Mouse (Mus musculus) C2C12 (cell line): ENCODE measurements around the gene Tnfaip8l2. TPM values are rescaled to one million over a fixed set of nuclear protein-coding genes. Genes with fewer than 3 reads are reported as not detected.
A peak's percentile ranks its signal among the peaks of the same experiment; 100 is the strongest.

ENCODE experiments used
- H3K27me3 ChIP-seq: one replicate; pipeline ENCODE4 v1.6.1; 2011; ENCODE audit not compliant: control insufficient read depth, insufficient read depth, insufficient read length
- H3K36me3 ChIP-seq: one replicate; pipeline ENCODE4 v1.6.1; 2011; ENCODE audit not compliant: control insufficient read depth, insufficient read depth
- H3K4me3 ChIP-seq: one replicate; pipeline ENCODE4 v1.5.1; 2011; ENCODE audit warnings: mild to moderate bottlenecking, control low read depth; ENCODE audit not compliant: poor library complexity, insufficient read depth, severe bottlenecking
- H3K79me2 ChIP-seq: one replicate; pipeline ENCODE4 v1.6.1; 2011; ENCODE audit not compliant: control insufficient read depth, insufficient read depth
- H3K79me3 ChIP-seq: one replicate; pipeline ENCODE4 v1.6.1; 2011; ENCODE audit warnings: low read depth, control low read depth
- H3ac ChIP-seq: one replicate; pipeline ENCODE3; 2011; ENCODE audit warnings: low read depth; ENCODE audit not compliant: control insufficient read depth, insufficient read length
- CEBPB ChIP-seq: IDR thresholded peaks from one replicate; pipeline ENCODE4 v1.6.1; 2011; ENCODE audit warnings: low read depth, mild to moderate bottlenecking, control low read depth, moderate library complexity
- CTCF ChIP-seq: IDR thresholded peaks from one replicate; pipeline ENCODE4 v1.5.1; 2011; ENCODE audit not compliant: control insufficient read depth, insufficient read depth, insufficient read length
- FOSL1 ChIP-seq: IDR thresholded peaks from one replicate; pipeline ENCODE4 v1.8.0; 2011; ENCODE audit warnings: mild to moderate bottlenecking, low read length; ENCODE audit not compliant: poor library complexity, insufficient read depth, severe bottlenecking
- MAX ChIP-seq: IDR thresholded peaks from one replicate; pipeline ENCODE4 v1.6.1; 2011; ENCODE audit warnings: mild to moderate bottlenecking, control low read depth
- MYOD1 ChIP-seq: IDR thresholded peaks from one replicate; pipeline ENCODE4 v1.6.1; 2011; ENCODE audit warnings: low read depth; ENCODE audit not compliant: control insufficient read depth, insufficient read length
- MYOG ChIP-seq: IDR thresholded peaks from one replicate; pipeline ENCODE4 v1.6.1; 2011; ENCODE audit not compliant: control insufficient read depth, insufficient read length; ENCODE audit errors: extremely low read depth
- USF1 ChIP-seq: IDR thresholded peaks from one replicate; pipeline ENCODE4 v1.6.1; 2011; ENCODE audit warnings: low read depth, mild to moderate bottlenecking, control low read depth, moderate library complexity
- polyA plus RNA-seq: library from polyadenylated mRNA; unstranded; fragments of >200 nt; fragmentation: generic; extraction: Trizol; gene quantifications from one replicate; pipeline ENCODE4 v1.2.1, GENCODE M21; 2012; ENCODE audit warnings: missing spikeins

Tnfaip8l2 gene
- polyA plus RNA-seq, 1 experiment, result 0.21 TPM

DNA sequence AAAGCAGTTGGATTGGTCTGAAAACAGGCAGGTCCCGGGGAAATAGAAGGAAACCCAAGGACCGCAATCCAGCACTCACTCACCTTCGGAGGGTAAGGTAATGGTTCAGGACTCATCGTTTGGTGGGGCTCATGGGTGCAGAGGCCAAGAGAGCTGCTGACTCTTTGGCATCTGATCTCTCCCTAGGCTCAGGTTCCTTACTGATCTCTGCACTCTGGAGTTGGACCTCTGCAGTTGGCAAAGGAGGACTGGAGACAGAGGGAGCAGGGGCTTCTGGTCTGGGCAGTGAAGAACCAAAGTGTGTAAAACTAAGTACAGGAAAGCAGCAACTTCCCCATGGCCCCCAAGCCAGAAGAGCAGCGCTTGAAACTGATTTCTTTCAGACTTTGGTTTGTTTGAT, 12.1 kb downstream of the Tnfaip8l2 start:
- Histone ChIP-seq H3K4me3 (no peak overlapping the region), H3K36me3 (peaks cover 3% of the 10 kb centered on the region), H3K79me3 (no peaks in the 10 kb centered on the region), H3K27me3 (no peaks in the 10 kb centered on the region), H3ac (no peak overlapping the region), H3K79me2 (peaks cover 5% of the 10 kb centered on the region)
- TF ChIP-seq FOSL1, result no peak
- no peak for TF ChIP-seq USF1
- no peak for TF ChIP-seq CEBPB
- no peak for TF ChIP-seq MYOD1
- TF ChIP-seq MAX, result no peak
- no peak for TF ChIP-seq MYOG
- no peak for TF ChIP-seq CTCF

DNA sequence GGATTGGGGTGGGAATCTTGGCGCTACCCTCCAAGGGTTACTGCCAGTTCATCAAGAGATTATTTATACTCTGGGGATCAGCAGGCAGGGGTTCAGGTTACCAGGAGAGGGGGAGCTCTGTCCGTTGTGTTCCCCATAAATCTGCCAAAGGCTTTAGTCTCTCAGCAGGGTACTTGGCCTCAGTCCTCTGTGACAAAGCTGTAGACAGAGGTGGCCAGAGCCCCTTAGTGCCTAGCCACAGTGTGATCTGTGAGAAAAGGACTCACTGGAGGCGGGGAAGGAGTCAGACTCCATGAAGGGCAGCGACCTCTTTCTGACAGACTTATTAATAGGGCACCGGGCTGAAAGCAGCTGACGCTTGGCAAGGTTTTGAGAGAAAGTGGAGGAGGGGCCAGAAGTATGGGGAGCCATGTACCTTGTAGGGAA, 12.9 kb downstream of the Tnfaip8l2 start:
- Histone ChIP-seq H3ac (no peak overlapping the region), H3K36me3 (peaks cover 11% of the 10 kb centered on the region)
- TF ChIP-seq MYOD1 (no peak), CEBPB (no peak), MAX (no peak), CTCF (no peak), FOSL1 (no peak), USF1 (no peak), MYOG (no peak)

DNA sequence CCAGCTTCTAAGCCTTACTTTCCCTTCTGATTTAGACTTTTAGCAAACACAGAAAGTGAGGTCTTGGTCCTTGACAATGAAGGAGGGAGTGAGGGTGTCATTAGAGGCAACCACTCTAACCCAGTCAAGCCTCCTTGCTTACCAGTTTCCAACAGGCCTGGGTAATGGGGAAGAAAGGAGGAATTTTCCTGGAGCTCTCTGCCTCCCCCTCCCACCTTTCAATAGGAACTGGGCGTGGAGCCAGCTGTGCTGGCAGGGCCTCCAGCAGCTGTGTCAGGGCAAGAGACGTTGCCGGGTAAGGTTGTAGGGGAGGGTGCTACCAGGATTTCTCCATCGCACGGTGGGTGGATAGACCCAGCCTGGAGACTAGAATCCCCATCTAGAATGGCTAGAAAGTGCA, 17.2 kb downstream of the Tnfaip8l2 start:
- Histone ChIP-seq H3K27me3 (no peaks in the 10 kb centered on the region), H3K79me3 (no peaks in the 10 kb centered on the region), H3K4me3 (no peak overlapping the region), H3K36me3 (peaks cover 38% of the 10 kb centered on the region), H3K79me2 (no peaks in the 10 kb centered on the region), H3ac (no peak overlapping the region)
- TF ChIP-seq USF1 (no peak), CTCF (no peak), FOSL1 (no peak), MAX (no peak), MYOD1 (no peak), MYOG (no peak), CEBPB (no peak)

More for the DNA sequence above, 12.9 kb downstream of the Tnfaip8l2 start:
- peaks cover 5% of the 10 kb centered on the region for H3K79me2 ChIP-seq
- no peak overlapping the region for H3K4me3 ChIP-seq
- no peaks in the 10 kb centered on the region for H3K27me3 ChIP-seq
- no peaks in the 10 kb centered on the region for H3K79me3 ChIP-seq

DNA sequence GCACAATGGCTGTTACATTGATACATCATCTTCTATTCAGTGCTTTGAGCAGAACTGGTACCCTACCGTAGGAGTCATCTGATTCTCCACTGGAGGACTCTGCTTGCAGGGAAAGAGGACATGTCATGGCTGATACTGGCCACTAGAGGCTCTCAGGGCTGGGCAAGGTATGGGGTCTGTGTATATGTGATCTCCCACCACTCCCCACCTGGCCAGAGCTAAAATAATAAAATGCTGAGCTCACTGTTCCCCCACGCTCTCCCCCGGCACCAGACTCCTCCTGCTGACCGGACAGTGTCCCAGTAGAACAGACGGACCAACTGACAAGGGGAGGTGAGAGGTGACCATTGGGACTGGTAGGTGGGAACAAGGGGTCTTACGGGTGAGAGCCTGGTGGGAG, 17.9 kb downstream of the Tnfaip8l2 start, which contains the start of gene Tmod4:
Gene Tmod4 (plus strand): TSS at position 231 of the 400 bp plus-strand sequence.
- no peak within 1 kb of the TSS for H3ac ChIP-seq
- TF ChIP-seq MAX, result no peak
- no peak for TF ChIP-seq MYOG
- TF ChIP-seq CEBPB, result no peak
- TF ChIP-seq USF1, result no peak
- TF ChIP-seq FOSL1, result no peak
- no peak for TF ChIP-seq MYOD1
- TF ChIP-seq CTCF, result no peak

DNA sequence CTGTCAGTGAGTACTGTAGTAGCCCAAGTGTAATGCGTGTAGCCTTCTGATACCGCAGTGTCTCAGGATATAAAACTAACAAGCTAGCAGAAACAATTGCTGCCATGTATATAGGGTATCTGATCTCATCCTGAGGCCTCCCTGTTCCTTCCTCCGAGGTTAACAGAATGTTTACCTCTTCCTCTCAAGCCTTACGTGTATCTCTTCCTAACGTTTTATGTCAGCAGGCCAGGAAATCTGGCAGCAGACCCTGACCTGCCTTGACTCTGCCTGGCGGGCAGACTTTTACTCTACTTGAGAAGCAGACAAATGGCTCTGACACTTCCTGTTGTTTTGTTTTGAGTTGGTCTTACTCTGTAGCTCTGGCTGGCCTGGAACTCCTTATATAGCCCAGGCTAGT, 20.6 kb downstream of the Tnfaip8l2 start:
- Histone ChIP-seq H3K79me2 (no peaks in the 10 kb centered on the region), H3K27me3 (no peaks in the 10 kb centered on the region), H3K36me3 (peaks cover 55% of the 10 kb centered on the region), H3K4me3 (no peak overlapping the region), H3K79me3 (no peaks in the 10 kb centered on the region), H3ac (no peak overlapping the region)
- TF ChIP-seq MYOD1 (no peak), CTCF (no peak), MYOG (no peak), MAX (no peak), CEBPB (no peak), USF1 (no peak), FOSL1 (no peak)

More for the DNA sequence above, 17.9 kb downstream of the Tnfaip8l2 start, which contains the start of gene Tmod4:
- Histone ChIP-seq H3K79me2 (no peaks in the 10 kb centered on the region), H3K4me3 (no peak within 1 kb of the TSS), H3K27me3 (no peaks in the 10 kb centered on the region), H3K79me3 (no peaks in the 10 kb centered on the region), H3K36me3 (peaks cover 45% of the 10 kb centered on the region)

DNA sequence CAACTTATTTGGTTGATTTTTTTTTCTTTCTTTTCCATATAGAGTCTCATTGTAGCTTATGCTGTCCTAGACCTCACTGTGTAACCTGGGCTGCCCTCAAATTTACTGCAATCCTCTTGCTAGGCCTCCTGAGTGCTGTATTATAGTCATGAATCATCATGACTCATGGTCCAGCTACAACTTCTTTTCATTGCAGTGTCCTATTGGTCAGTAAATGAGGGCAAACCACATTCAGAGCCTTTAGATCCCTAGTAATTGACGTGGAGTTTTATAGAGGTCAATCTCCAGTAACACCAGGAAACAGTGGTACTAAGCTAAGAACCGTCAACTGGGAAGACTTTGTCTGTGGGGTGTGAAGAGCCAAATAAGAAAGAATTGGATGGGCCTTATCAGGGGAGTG, 24.4 kb downstream of the Tnfaip8l2 start:
- H3ac ChIP-seq, result no peak overlapping the region
- no peak for TF ChIP-seq MYOD1
- TF ChIP-seq CEBPB, result no peak
- TF ChIP-seq USF1, result no peak
- TF ChIP-seq MAX, result peak; percentile 30
- peak; percentile 91 for TF ChIP-seq FOSL1
- H3K36me3 ChIP-seq, result peaks cover 62% of the 10 kb centered on the region
- no peak overlapping the region for H3K4me3 ChIP-seq
- peaks cover 17% of the 10 kb centered on the region for H3K79me2 ChIP-seq
- H3K27me3 ChIP-seq, result no peaks in the 10 kb centered on the region
- peaks cover 12% of the 10 kb centered on the region for H3K79me3 ChIP-seq
